Mouse (Mus musculus): ENCODE data around the gene Vav2. TPM values are rescaled to one million over a fixed set of nuclear protein-coding genes. Genes with fewer than 3 reads are reported as not detected.

Gene Vav2
- polyA plus RNA-seq, 1 experiment = 4.5 TPM

- no peak for TF ChIP-seq GATA1 (IDR thresholded peaks at IDR 0.05; ENCODE audit: low read length)
Observed at GRCm38 (mm10) chr2:27373349-27373748, 53.5 kb downstream of the Vav2 start.

- no peak for TF ChIP-seq GATA1 (IDR thresholded peaks at IDR 0.05; ENCODE audit: low read length)
Observed at GRCm38 (mm10) chr2:27371450-27371849, 55.4 kb downstream of the Vav2 start.

DNA sequence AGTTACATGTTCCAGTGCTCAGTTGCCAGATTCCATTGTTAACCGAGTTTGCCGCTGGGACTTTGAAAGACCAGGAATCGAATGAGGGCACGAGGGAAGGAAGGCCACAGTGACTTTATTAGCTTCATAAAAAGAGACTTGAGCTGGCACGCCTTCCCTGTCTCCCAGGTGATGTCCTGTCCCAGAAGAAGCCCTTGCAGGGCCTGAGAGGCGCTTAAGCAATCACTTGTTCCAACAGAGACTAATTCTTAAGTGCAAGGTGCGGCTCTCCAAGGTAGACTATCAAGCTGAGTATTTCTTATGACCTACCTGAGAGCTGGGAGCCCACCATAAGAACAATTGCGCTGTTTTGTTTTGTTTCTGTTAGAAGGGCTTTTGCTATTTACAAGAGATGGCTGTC, 57.9 kb downstream of the Vav2 start:
- TF ChIP-seq GATA1 (IDR thresholded peaks at IDR 0.05; ENCODE audit: low read length) = no peak

DNA sequence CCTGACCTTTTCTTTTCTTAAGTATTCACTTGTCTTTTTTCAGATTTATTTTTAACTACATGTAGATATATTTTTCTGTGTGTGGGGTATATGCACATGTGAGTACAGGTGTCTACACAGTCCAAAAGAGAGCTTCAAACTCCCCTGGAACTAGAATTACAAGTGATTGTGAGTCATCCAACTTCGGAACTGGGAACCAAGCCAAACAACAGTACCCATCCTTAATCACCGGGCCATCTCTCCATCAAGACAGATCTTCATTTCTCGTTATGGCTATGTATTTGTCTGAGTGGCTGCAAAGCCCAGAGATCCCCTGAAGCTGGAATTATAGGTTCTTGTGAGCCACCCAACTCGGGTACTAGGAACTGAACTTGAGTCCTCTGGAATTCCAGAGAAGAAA, 61.5 kb downstream of the Vav2 start:
- TF ChIP-seq GATA1 (IDR thresholded peaks at IDR 0.05; ENCODE audit: low read length) = no peak

DNA sequence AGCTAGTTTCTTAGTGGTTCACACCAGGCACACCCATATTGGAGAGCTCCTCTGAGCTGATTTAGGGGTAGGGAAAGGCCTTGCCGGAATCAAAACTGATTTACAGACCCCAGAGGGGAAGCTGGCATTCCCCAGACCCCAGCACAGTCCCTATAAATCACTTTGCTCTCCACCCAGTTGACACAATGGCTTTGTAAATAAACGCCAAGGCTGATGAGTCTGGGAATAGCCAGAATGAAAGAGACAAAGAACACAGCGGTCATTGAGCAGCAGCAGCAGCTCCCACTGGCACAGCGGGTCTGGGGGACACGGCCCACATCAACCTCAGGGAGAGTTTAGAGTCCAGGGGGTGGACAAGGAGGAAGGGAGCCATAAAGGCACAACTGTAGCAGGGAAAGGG, 65.0 kb downstream of the Vav2 start:
- TF ChIP-seq GATA1 (IDR thresholded peaks at IDR 0.05; ENCODE audit: low read length) = no peak

GRCm38 (mm10) chr2:27358461-27358860, 68.4 kb downstream of the Vav2 start:
- TF ChIP-seq GATA1 (IDR thresholded peaks at IDR 0.05; ENCODE audit: low read length) = no peak

DNA sequence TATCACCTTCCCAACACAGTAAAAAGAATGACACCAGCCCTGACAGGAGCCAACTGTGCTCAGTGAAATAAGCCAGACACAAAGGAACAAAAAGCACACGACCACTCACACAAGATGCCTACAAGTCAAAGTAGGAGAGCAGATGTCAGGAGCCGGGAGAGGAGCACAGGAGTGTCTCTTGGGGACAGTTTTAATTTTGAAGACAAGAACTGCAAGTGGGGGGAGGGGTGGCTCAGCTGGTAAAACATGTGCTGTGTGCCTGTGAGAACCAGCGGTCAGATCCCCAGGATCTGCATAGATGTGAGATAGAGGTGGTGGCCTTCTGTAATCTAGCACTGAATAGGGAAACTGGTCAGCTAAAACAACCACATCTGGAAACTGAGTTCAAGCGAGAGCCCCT, 71.1 kb downstream of the Vav2 start:
- no peak for TF ChIP-seq GATA1 (IDR thresholded peaks at IDR 0.05; ENCODE audit: low read length)

DNA sequence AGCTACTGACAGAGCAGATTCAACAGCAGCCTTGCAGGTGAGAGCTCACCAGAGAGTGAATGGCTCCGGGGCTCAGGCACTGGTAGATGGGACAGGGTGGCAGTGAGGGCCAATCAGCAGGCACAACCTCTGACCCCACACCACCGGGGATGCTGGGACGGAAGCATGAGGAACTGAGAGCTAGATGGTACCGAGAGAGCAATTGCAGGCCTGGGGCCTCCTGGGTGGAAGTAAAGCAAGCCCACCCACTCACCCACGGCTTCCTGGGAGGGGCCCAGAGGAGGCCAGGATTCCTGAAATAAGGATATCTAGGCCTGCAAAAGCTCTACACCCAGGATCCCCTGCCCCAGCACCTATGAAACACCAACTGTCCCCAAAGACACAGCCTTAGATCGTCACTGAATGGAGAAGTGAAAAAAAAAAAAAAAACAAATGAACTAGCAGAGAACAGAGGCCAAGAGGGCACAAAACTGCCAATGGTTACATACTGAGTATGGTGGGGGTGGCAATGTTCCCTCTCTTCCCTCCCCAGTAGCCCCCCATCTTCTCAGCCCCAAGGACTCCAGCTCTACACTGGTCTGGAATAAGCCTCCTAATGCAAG, 72.1 kb downstream of the Vav2 start:
- no peak for TF ChIP-seq GATA1 (IDR thresholded peaks at IDR 0.05; ENCODE audit: low read length)

DNA sequence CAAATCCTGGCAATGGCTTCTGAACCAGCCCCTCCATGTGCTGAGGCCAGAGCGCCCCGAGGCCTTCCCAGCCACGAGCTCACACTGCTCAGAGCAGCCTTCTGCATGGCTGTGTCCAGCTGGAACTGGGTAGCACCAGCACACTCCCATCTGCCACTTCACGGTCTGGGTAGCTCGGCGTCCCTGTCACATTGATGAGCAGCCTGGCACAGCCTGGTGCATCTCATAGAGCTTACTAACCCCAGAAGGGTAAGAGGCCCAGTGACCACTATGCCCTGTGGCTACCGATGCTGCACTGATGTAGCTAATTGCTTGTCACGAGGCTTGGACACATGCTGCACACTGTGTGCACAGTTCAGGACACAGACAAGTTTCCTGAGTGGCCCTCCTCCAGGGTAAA, 74.1 kb downstream of the Vav2 start:
- no peak for TF ChIP-seq GATA1 (IDR thresholded peaks at IDR 0.05; ENCODE audit: low read length)

DNA sequence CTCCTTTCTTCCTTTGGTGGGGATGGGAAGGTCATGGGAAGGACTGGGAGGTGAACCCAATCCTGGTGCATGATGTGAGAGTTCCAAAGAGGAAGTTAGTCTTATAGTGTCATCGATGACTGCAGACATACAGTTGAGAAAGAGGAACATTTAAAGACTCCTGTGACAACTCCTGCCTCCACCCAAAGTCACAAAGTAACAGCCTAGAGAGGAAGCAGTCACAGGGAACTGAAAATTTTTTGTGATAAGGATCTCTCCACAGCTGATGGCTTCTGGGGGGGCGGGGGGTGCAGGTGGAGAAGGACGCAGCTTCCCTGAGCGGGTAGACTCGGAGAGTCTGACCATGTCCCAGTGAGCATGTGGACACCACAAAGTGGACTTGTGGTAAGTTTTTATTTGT, 76.5 kb downstream of the Vav2 start:
- no peak for TF ChIP-seq GATA1 (IDR thresholded peaks at IDR 0.05; ENCODE audit: low read length)

DNA sequence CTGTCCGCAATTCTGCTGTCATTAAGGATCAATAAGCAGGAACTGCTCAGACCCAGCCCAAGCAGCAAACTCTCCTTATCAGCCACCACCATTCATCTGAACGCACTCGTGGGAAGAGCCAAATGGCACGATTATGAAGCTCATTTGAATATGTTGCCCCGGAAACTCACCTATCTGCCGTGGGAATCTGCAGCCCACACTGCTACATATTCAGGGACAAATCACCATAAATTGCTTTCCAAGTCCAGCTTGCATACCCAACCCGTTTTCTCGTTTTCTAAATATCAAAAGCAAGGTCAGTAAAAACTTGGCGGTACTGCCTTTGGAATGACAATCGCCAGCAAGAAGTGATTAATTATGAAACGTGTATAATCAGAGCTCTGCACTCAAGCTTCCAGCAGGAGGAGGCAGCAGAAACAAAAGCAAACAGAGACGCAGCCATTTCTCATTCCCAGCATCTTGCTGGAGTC, 82.8 kb downstream of the Vav2 start:
- TF ChIP-seq GATA1 (IDR thresholded peaks at IDR 0.05; ENCODE audit: low read length) = peak; percentile 50

DNA sequence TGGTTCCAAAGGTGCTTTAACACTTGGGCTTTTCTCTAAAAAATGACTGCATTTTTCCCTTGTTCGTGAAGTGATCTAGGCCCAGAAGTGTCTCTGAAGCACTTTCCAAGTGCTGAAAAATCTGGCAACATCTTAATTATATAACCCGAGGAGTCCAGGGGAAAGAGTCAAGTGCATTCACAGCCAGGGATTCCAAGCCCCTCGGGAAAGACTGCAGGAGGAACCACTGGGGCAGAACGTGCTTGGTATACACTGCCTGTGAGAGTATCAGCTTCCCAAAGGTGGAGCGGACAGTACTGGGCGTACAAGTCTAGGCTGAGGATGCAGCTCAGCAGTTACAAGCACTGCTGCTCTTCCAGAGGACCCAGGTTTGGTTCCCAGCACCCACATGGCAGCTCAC, 86.2 kb downstream of the Vav2 start:
- no peak for TF ChIP-seq GATA1 (IDR thresholded peaks at IDR 0.05; ENCODE audit: low read length)

GRCm38 (mm10) chr2:27339051-27339450, 87.8 kb downstream of the Vav2 start:
- no peak for TF ChIP-seq GATA1 (IDR thresholded peaks at IDR 0.05; ENCODE audit: low read length)

DNA sequence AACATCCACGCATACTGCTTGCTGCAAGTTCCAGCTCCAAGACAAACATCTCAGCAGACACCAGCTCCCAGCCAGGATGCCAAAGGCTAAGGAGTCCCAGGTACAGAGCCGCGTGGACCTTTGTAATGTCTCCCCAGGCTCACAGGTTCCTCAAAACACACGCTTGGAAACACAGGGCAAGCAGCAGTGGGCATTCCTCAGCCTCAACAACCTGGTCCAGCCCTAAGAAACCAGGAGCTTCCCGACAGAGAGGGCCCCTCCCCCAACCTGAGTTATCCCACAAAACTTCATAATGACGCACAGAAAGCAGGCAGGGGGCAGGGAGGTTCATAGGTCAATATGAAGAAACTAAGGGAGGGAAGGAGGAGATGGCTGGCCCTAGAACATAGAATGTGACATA, 89.6 kb downstream of the Vav2 start:
- no peak for TF ChIP-seq GATA1 (IDR thresholded peaks at IDR 0.05; ENCODE audit: low read length)

DNA sequence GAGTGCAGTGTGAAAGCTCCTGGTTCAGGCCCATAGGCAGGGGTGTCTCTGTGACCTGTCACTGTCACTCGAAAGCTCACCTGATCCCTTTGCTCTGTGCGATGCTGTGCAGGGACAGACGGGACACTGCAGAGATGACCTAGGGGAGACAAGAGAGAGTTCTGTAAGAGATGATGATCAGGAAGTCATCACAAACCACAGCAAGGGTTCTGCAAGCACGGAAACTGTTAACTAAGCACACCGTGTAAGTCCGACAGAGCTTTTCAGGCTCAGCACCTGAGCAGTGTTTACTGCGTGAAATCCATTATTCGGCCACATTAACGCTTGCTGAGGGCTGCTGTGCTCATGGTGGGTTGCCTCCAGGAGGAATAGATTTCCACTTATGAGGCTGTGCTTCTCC, 90.2 kb downstream of the Vav2 start:
- TF ChIP-seq GATA1 (IDR thresholded peaks at IDR 0.05; ENCODE audit: low read length) = no peak

- no peak for TF ChIP-seq GATA1 (IDR thresholded peaks at IDR 0.05; ENCODE audit: low read length)
Observed at GRCm38 (mm10) chr2:27334816-27335215, 92.0 kb downstream of the Vav2 start.

DNA sequence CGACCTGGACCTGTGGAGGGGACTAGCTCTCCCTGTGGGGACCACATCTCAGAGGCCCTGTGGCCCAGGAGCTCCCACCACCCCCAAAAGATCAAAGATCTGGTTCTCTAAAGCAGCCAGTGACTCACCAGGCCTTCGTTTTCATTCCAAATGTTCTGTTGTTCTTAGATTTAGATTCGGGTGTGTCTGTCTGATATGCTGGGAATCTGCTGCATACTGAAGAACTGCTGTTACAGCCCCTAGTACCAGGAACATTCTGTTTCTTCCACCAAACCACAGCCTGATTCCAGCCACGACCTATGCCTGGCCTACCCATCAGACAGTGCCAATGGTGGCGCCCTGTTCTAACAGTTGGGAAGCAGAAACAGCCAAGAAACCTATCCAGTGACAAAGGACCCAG, 95.3 kb downstream of the Vav2 start:
- no peak for TF ChIP-seq GATA1 (IDR thresholded peaks at IDR 0.05; ENCODE audit: low read length)

GRCm38 (mm10) chr2:27330446-27330845, 96.4 kb downstream of the Vav2 start:
- no peak for TF ChIP-seq GATA1 (IDR thresholded peaks at IDR 0.05; ENCODE audit: low read length)
